Mouse (Mus musculus): ENCODE results near the gene Olfr612. TPM values are rescaled to one million over a fixed set of nuclear protein-coding genes. Genes with fewer than 3 reads are reported as not detected.

The Olfr612 gene
- not detected in 2 replicates for polyA plus RNA-seq (2015; fragmentation: Nextera tagmentation; extraction: Ambion mirVana)

GRCm38 (mm10) chr7:103542617-103543016 is at the start of gene Olfr612:
TSS of gene Olfr612 (minus strand) at chr7:103542717.

GRCm38 (mm10) chr7:103589803-103590202 is 47.3 kb upstream of the Olfr612 start, which contains the start of gene Olfr618:
TSS of gene Olfr618 (plus strand) at chr7:103590103.

GRCm38 (mm10) chr7:103572761-103573160 is 30.2 kb upstream of the Olfr612 start, which contains the start of gene Olfr617:
TSS of gene Olfr617 (plus strand) at chr7:103573061.

GRCm38 (mm10) chr7:103569043-103569442 is 26.5 kb upstream of the Olfr612 start, which contains the start of gene Olfr616:
TSS of gene Olfr616 (minus strand) at chr7:103569143.

GRCm38 (mm10) chr7:103555779-103556178 is 13.3 kb upstream of the Olfr612 start, which contains the start of gene Olfr615:
TSS of gene Olfr615 (plus strand) at chr7:103556079.

GRCm38 (mm10) chr7:103547774-103548173 is 5.3 kb upstream of the Olfr612 start, which contains the start of gene Olfr613:
TSS of gene Olfr613 (plus strand) at chr7:103548074.

GRCm38 (mm10) chr7:103520746-103521145 is 21.8 kb downstream of the Olfr612 start, which contains the start of gene Olfr611:
TSS of gene Olfr611 (minus strand) at chr7:103520846.

GRCm38 (mm10) chr7:103512022-103512421 is 30.5 kb downstream of the Olfr612 start, which contains the start of gene Olfr610:
TSS of gene Olfr610 (minus strand) at chr7:103512122.

GRCm38 (mm10) chr7:103497962-103498361 is 44.6 kb downstream of the Olfr612 start, which contains the start of gene Olfr609:
TSS of gene Olfr609 (minus strand) at chr7:103498062.

Other genes starting within 250 kb of the Olfr612 start
- not detected in 2 replicates for gene Olfr596, start 237.1 kb downstream of the Olfr612 start, polyA plus RNA-seq (2015; fragmentation: Nextera tagmentation; extraction: Ambion mirVana)
- not detected in 2 replicates for gene Olfr597, start 226.4 kb downstream of the Olfr612 start, polyA plus RNA-seq (2015; fragmentation: Nextera tagmentation; extraction: Ambion mirVana)
- not detected in 2 replicates for gene Olfr598, start 219.1 kb downstream of the Olfr612 start, polyA plus RNA-seq (2015; fragmentation: Nextera tagmentation; extraction: Ambion mirVana)
- gene Olfr599, start 206.8 kb downstream of the Olfr612 start, polyA plus RNA-seq (2015; fragmentation: Nextera tagmentation; extraction: Ambion mirVana), result not detected in 2 replicates
- not detected in 2 replicates for gene Olfr600, start 193.0 kb downstream of the Olfr612 start, polyA plus RNA-seq (2015; fragmentation: Nextera tagmentation; extraction: Ambion mirVana)
- gene Olfr601, start 180.1 kb downstream of the Olfr612 start, polyA plus RNA-seq (2015; fragmentation: Nextera tagmentation; extraction: Ambion mirVana), result not detected in 2 replicates
- not detected in 2 replicates for gene Olfr603, start 156.5 kb downstream of the Olfr612 start, polyA plus RNA-seq (2015; fragmentation: Nextera tagmentation; extraction: Ambion mirVana)
- gene Usp17lc, start 127.6 kb downstream of the Olfr612 start, polyA plus RNA-seq (2015; fragmentation: Nextera tagmentation; extraction: Ambion mirVana), result not detected in 2 replicates
- gene Olfr605, start 97.3 kb downstream of the Olfr612 start, polyA plus RNA-seq (2015; fragmentation: Nextera tagmentation; extraction: Ambion mirVana), result not detected in 2 replicates
- gene Olfr606, start 93.7 kb downstream of the Olfr612 start, polyA plus RNA-seq (2015; fragmentation: Nextera tagmentation; extraction: Ambion mirVana), result not detected in 2 replicates
- gene Olfr607, start 78.6 kb downstream of the Olfr612 start, polyA plus RNA-seq (2015; fragmentation: Nextera tagmentation; extraction: Ambion mirVana), result not detected in 2 replicates
- gene Olfr608, start 72.8 kb downstream of the Olfr612 start, polyA plus RNA-seq (2015; fragmentation: Nextera tagmentation; extraction: Ambion mirVana), result not detected in 2 replicates
- not detected in 2 replicates for gene Olfr609, start 44.7 kb downstream of the Olfr612 start, polyA plus RNA-seq (2015; fragmentation: Nextera tagmentation; extraction: Ambion mirVana)
- gene Olfr610, start 30.6 kb downstream of the Olfr612 start, polyA plus RNA-seq (2015; fragmentation: Nextera tagmentation; extraction: Ambion mirVana), result not detected in 2 replicates
- gene Olfr611, start 21.9 kb downstream of the Olfr612 start, polyA plus RNA-seq (2015; fragmentation: Nextera tagmentation; extraction: Ambion mirVana), result not detected in 2 replicates
- not detected in 2 replicates for gene Olfr613, start 5.4 kb upstream of the Olfr612 start, polyA plus RNA-seq (2015; fragmentation: Nextera tagmentation; extraction: Ambion mirVana)
- gene Olfr615, start 13.4 kb upstream of the Olfr612 start, polyA plus RNA-seq (2015; fragmentation: Nextera tagmentation; extraction: Ambion mirVana), result not detected in 2 replicates
- not detected in 2 replicates for gene Olfr616, start 26.4 kb upstream of the Olfr612 start, polyA plus RNA-seq (2015; fragmentation: Nextera tagmentation; extraction: Ambion mirVana)
- not detected in 2 replicates for gene Olfr617, start 30.3 kb upstream of the Olfr612 start, polyA plus RNA-seq (2015; fragmentation: Nextera tagmentation; extraction: Ambion mirVana)
- not detected in 2 replicates for gene Olfr618, start 47.4 kb upstream of the Olfr612 start, polyA plus RNA-seq (2015; fragmentation: Nextera tagmentation; extraction: Ambion mirVana)
- not detected in 2 replicates for gene Olfr619, start 57.9 kb upstream of the Olfr612 start, polyA plus RNA-seq (2015; fragmentation: Nextera tagmentation; extraction: Ambion mirVana)
- gene Olfr620, start 69.8 kb upstream of the Olfr612 start, polyA plus RNA-seq (2015; fragmentation: Nextera tagmentation; extraction: Ambion mirVana), result not detected in 2 replicates
- gene Olfr622, start 100.0 kb upstream of the Olfr612 start, polyA plus RNA-seq (2015; fragmentation: Nextera tagmentation; extraction: Ambion mirVana), result not detected in 2 replicates
- gene Olfr623, start 121.0 kb upstream of the Olfr612 start, polyA plus RNA-seq (2015; fragmentation: Nextera tagmentation; extraction: Ambion mirVana), result not detected in 2 replicates
- 0.02 and 0.08 TPM in 2 replicates for gene Olfr624, start 128.5 kb upstream of the Olfr612 start, polyA plus RNA-seq (2015; fragmentation: Nextera tagmentation; extraction: Ambion mirVana)
- not detected in 2 replicates for gene Olfr625-ps1, start 140.0 kb upstream of the Olfr612 start, polyA plus RNA-seq (2015; fragmentation: Nextera tagmentation; extraction: Ambion mirVana)
- not detected in 2 replicates for gene Olfr243, start 172.0 kb upstream of the Olfr612 start, polyA plus RNA-seq (2015; fragmentation: Nextera tagmentation; extraction: Ambion mirVana)
- gene Olfr628, start 187.7 kb upstream of the Olfr612 start, polyA plus RNA-seq (2015; fragmentation: Nextera tagmentation; extraction: Ambion mirVana), result not detected in 2 replicates
- 0.14 and 0.19 TPM in 2 replicates for gene Olfr629, start 202.2 kb upstream of the Olfr612 start, polyA plus RNA-seq (2015; fragmentation: Nextera tagmentation; extraction: Ambion mirVana)
- gene Olfr630, start 214.6 kb upstream of the Olfr612 start, polyA plus RNA-seq (2015; fragmentation: Nextera tagmentation; extraction: Ambion mirVana), result not detected in 2 replicates
- gene Olfr69, start 228.9 kb upstream of the Olfr612 start, polyA plus RNA-seq (2015; fragmentation: Nextera tagmentation; extraction: Ambion mirVana), result 0.05 TPM in 1 of 2 replicates, not detected in the other
- gene Olfr68, start 237.0 kb upstream of the Olfr612 start, polyA plus RNA-seq (2015; fragmentation: Nextera tagmentation; extraction: Ambion mirVana), result 0.02 TPM in 1 of 2 replicates, not detected in the other
- gene Olfr67, start 249.1 kb upstream of the Olfr612 start, polyA plus RNA-seq (2015; fragmentation: Nextera tagmentation; extraction: Ambion mirVana), result not detected in 2 replicates